Mouse (Mus musculus): ENCODE measurements around the gene Fstl1. TPM values are rescaled to one million over a fixed set of nuclear protein-coding genes. Genes with fewer than 3 reads are reported as not detected.

Fstl1 gene
- total RNA-seq, 2 experiments from 2014 or later = 34.5 to 41.8 TPM

DNA sequence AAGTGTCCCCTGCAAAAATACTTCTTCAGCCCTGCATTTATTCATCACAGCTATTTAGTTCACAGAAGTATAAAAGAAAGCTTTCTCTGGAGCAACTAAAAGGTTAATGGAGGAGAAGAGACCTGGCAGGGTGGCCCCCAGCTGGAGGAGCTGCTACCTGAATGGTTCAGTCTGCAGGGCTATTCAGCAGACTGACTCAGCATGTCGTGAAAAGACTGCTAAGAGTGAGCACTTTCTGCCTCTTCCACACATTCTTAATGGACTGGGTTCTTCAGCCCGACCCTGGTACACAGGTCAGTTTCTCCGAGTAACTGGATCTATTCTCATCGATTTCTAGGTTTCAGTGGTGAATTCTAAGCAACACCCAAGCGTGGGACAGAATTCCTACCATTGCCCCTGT lies 12.9 kb upstream of the Fstl1 start:
- no peak for TF ChIP-seq CTCF (conservative IDR thresholded peaks at IDR 0.05)

DNA sequence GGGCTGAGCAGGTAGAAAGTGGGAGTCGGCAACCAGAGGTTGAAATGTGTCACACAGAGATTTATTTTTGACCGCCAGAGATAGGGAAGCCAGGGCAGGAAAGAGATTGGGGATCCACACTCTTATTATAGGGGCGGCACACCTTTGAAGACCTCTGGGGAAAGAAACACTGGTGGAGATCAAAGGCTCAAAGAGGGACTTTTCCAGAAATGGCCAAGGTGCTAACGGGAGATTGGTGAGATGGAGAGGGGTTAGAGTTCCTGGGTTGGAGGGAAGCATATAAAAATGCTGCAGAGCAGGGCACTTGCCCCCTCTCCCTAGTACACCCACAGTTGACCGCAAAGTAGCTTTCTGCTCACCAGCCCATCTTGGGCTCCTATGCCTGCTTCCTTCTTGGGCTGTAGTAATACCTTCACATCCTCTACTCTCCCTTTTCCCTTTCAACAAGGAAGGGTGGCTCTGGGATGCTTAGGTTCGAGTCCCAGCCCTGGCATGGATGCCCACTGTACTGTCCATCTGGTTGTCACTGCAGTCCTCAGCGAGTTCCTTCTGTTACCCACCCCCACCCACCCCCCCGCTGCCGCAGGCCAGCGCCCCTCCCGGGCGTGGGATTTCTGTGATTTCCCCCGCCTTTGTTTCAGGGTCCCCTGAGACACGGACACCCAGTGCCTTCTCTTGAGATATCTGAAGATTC lies 360 bp upstream of the Fstl1 start:
- DNase-seq (ENCODE audit: low spot score in 2 of 2) = no peak
- Histone ChIP-seq H3K4me3 (peak overlapping the region; percentile 95), H3K27ac (peak overlapping the region; percentile 89)
- no peak for TF ChIP-seq CTCF (conservative IDR thresholded peaks at IDR 0.05)

More for the DNA sequence above, 12.9 kb upstream of the Fstl1 start:
- no peak for DNase-seq (ENCODE audit: low spot score in 2 of 2)
- H3K4me3 ChIP-seq = no peak overlapping the region
- H3K27ac ChIP-seq = no peak overlapping the region

DNA sequence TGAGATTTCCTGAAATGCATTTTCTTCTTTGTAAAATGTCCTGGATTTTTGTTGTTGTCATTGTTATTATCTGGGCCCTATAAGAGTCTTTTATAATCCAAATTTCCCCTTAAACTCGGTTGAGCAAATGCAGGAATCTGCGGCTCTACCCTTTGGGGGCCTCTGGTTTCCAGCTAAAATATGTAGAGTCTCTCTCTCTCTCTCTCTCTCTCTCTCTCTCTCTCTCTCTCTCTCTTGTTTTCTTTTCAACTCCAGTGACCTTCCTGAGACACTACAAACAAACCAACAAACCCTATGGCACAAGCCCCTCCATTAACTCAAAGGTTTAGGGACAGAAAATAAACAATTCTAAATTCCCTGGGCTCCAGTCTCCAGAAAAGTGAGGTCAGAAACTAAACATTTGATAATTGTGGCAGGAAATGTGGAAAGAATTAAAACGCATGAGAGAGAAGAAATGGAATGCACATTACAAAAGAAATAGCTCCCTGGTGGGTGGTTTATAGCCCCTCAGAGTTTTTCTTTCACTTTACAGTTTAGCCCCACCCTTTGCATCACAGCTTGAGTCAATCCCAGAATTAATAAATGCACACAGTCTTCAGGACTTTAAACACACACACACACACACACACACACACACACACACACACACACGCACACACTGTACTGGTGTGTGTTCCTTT lies 1.3 kb downstream of the Fstl1 start:
- no peak for TF ChIP-seq CTCF (conservative IDR thresholded peaks at IDR 0.05)
- peak overlapping the region; percentile 89; the same call in 1 of the 2 replicates for H3K27ac ChIP-seq
- no peak for DNase-seq (ENCODE audit: low spot score in 2 of 2)
- H3K4me3 ChIP-seq = peak overlapping the region; percentile 95

DNA sequence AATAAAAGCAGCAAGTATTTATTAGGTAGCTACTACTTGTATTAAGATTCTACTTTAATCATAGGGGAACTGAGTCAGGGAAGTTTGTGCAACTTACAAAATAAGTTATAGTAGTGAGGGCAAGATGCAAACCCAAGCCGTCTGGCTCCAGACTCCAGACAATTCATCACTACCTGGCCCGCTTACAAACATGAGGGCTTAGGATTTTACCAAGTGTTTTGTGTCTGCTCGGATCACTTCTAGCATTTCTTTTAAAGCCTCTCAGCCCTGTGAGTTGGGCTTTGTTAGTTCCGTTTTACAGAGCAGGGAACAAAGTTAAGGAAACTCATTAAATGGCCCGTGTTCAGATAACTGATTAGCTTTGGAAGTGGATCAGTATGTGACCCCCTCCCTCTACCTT lies 1.9 kb downstream of the Fstl1 start:
- Histone ChIP-seq H3K27ac (no peak overlapping the region; the same call in 1 of the 2 replicates), H3K4me3 (no peak overlapping the region)
- no peak for TF ChIP-seq CTCF (conservative IDR thresholded peaks at IDR 0.05)
- DNase-seq (ENCODE audit: low spot score in 2 of 2) = no peak

DNA sequence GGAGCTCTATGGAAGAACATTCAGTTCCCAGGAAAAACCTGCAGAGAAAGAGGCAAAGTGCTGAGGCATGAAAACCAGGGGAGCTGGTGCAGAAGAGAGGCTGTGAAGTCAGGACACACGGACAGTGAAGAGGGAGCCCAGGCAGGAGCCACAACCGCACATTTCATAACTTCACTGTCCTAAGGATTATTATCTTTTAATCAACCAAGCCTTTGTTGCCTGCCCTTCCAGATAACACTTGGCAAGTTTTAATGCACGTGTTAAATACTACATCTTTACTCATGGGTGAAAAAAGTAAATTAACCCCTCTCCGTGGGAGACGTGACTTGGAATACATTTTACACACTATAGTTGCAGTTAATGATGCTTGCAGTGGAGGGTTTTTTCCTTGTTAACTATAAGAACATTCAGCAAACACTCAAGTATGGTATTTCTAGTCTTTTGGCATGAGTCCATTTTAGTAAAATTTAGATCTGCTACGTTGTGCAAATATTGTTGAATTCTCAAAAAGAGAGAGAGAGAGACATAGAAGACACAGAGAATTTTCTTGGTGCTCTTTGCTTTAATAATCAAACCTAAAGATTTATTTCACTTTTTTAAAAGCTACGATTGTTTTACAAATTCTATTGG lies 3.1 kb downstream of the Fstl1 start:
- peak overlapping the region; percentile 18; the same call in 1 of the 2 replicates for H3K27ac ChIP-seq
- no peak for TF ChIP-seq CTCF (conservative IDR thresholded peaks at IDR 0.05)
- no peak overlapping the region for H3K4me3 ChIP-seq
- DNase-seq (ENCODE audit: low spot score in 2 of 2) = no peak

DNA sequence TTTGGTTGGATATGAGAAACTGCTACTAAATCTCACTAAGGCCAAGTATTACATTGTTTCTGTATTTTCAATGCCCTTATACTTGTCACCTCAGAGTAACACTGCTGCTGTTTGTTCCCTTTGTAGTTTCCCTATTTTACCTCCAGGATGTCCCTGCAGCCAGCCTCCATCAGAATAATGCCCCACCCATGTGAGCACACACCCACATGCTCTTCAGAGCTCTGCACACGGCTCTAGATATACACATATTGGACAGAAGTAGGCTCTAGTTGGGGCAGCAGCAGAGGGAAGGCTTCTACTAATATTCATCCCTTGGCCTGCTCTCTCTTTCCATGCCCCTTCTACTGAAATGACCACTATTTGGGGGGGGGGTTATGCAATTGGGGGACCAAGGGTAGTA lies 3.7 kb downstream of the Fstl1 start:
- DNase-seq (ENCODE audit: low spot score in 2 of 2) = no peak
- no peak overlapping the region for H3K4me3 ChIP-seq
- H3K27ac ChIP-seq = no peak overlapping the region; the same call in 1 of the 2 replicates
- TF ChIP-seq CTCF (conservative IDR thresholded peaks at IDR 0.05) = no peak

DNA sequence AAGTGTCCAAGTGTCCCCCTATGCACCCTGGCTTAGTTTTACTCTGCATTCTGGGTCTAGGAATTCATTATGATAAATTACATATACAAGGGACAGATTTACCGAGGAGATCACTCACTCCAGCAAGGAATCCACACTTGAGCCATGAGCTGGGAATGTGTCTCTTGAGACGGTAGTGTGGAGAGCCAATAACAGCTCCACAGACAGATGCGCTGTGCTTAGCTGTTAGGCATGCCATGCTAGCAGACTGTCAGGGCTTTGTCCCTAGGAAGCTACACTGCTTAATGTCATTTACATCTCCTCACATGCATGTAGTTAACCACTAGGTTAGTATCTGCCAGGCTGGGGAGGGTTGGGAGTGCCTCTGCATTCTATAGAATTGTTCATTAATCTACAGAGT lies 4.2 kb downstream of the Fstl1 start:
- DNase-seq (ENCODE audit: low spot score in 2 of 2) = no peak
- TF ChIP-seq CTCF (conservative IDR thresholded peaks at IDR 0.05) = no peak
- no peak overlapping the region; the same call in 1 of the 2 replicates for H3K27ac ChIP-seq
- H3K4me3 ChIP-seq = no peak overlapping the region

DNA sequence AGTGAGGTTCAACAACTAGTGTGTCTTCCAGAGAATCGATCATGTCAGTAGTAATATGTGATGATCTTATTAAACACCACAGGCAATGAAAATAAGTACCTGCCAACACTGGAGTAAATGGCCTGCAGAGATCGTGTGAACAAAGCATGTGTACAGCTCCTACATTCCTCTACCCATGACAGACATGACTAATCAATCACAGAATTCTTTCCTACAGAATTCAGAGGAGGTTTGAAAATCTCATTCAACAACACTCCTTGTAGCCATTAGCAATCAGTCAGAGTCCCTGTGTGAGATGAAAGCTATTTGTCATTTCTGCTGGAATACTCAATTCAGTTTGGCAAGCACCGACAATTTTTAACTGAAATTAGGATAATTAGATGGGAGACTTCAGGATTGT lies 7.9 kb downstream of the Fstl1 start:
- no peak for TF ChIP-seq CTCF (conservative IDR thresholded peaks at IDR 0.05)
- no peak for DNase-seq (ENCODE audit: low spot score in 2 of 2)
- Histone ChIP-seq H3K4me3 (no peak overlapping the region), H3K27ac (no peak overlapping the region)

DNA sequence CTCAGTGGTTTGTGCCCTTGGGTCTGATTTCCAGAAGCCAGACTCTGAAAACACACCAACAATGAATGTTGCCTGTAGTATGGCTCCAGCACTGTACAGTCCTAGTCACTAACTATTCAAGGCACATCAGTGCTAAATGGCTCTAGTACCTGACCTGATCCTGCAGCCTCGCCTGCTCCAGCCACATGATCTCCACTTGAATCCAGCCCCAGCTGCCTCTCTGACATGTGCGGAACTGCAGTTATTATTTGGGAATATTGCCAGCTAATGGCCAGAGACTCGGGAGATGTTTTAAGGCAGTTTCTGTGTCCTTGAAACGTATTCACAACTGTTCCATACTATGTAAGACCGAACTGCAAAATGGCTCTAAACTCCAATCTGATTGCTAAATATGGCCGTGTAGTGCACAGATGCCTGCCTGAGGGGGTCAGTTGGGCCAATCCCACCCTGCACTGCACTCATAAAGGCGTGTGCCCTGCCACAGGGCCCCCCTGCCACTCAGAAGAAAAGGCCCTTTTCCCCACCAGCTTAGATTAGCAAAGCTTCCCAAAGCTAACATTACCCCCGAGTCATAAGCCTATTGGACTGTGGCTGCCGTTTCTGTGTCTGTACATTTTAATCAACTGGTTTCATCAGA lies 11.0 kb downstream of the Fstl1 start:
- H3K27ac ChIP-seq = peak overlapping the region; percentile 19; the same call in 1 of the 2 replicates
- no peak for TF ChIP-seq CTCF (conservative IDR thresholded peaks at IDR 0.05)
- H3K4me3 ChIP-seq = no peak overlapping the region

DNA sequence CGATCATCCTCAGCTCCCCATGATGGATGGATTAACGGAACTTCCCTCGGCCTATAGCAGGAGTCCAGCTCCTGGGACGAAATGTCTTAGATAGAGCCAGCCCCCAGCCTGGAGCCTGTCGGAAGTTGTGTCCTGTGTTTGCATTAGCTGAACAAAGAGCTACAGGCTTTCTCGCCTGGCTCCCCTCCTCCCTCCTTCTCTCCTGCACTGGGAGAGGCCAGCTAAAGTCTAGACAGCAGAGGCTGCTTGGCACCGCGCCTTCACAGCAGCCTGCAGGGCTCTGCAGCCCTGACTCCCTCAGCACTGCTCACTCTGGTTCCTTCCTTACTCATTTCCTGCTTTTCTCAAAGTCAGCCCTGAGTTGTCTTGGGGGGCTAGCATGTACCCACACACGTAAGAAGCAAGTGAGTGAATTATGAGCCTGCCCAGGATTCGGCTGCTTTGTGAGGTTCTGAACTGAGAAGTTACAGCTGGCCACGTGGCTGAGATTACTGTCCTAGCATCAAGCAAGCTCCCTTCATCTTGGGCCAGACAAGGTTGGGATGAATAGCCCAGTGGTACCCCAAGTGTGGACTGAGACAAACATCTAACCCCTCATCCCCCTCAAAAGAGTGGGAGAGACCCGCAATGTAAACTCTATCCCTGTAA lies 11.8 kb downstream of the Fstl1 start:
- no peak for TF ChIP-seq CTCF (conservative IDR thresholded peaks at IDR 0.05)
- Histone ChIP-seq H3K27ac (peak overlapping the region; percentile 19; the same call in 1 of the 2 replicates), H3K4me3 (no peak overlapping the region)
- no peak for DNase-seq (ENCODE audit: low spot score in 2 of 2)

More for the DNA sequence above, 11.0 kb downstream of the Fstl1 start:
- no peak for DNase-seq (ENCODE audit: low spot score in 2 of 2)

DNA sequence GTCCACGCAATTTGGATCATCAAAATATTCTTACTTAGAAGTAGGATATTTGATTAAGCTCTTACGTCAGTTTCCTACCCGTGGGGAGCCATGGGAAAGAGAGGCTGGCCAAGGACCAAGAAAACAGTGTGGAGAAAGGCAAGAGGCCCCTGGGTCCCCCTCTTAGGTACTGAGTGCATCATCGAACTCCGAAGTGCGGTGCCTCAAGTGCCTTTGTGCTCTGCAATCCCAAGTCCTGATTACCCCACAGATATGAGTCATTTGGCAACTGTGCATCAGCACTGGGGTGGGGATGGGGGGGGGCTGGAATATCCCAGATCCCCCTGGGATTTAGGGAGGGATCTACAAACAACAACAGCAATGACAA lies 12.3 kb downstream of the Fstl1 start:
- H3K4me3 ChIP-seq = no peak overlapping the region
- no peak for DNase-seq (ENCODE audit: low spot score in 2 of 2)
- H3K27ac ChIP-seq = no peak overlapping the region
- no peak for TF ChIP-seq CTCF (conservative IDR thresholded peaks at IDR 0.05)

DNA sequence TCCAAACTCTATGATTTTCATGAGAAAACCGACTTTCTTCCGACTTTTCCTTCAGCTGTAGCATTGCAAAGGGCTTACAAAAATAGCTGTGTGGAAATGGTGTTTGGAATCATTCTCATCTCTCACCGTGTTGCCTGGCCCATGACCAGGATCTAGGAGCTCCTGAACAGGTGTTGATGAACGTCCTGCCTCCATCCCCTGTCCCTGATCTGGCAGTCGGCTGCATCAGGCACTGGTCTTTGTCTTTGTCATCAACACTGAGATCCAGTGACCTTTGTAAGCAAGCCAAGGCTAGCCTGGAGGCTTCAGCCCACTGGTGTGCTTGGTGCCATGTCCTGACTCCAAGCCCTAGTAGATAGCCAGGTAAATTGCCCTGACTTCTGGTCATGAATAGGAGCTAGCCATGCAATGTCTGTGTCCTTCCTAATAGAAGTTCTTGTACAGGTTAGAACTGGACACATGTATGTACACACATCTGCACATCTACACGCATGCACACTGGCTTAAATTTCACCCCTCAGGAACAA lies 12.8 kb downstream of the Fstl1 start:
- H3K27ac ChIP-seq = no peak overlapping the region
- H3K4me3 ChIP-seq = no peak overlapping the region
- no peak for TF ChIP-seq CTCF (conservative IDR thresholded peaks at IDR 0.05)
- DNase-seq (ENCODE audit: low spot score in 2 of 2) = no peak
